Mouse (Mus musculus): ENCODE results near the gene Fzd7. TPM values are rescaled to one million over a fixed set of nuclear protein-coding genes. Genes with fewer than 3 reads are reported as not detected.
A peak's percentile ranks its signal among the peaks of the same experiment; 100 is the strongest.

Fzd7 gene
- 8.6 and 12.6 TPM in 2 replicates for polyA plus RNA-seq (2012; rRNA removed)

DNA sequence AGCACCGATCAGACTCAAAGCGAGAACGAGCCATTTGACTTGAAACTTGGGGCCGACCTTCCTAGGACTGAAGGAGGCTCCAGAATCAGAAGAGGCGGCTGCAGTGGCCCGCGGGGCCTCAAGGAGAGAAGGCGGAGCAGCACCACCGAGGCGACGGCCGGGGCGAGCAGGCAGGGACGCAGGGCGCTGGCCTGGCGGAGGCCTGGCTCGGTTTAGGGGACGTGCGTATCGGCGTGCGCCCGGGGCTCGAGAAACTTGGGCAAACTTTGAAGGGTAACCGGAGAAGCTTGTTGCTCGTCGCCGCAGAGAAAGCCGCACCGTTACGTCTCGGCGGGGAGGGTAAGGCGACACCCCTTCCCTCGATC lies at the start of gene Fzd7:
Gene Fzd7, plus strand, starts transcription at position 94 of the 365 bp plus-strand sequence.
- Histone ChIP-seq H3K27ac (ENCODE audit: insufficient read depth, low read depth, low read length) (peak within 1 kb of the TSS; percentile 65), H3K36me3 (ENCODE audit: control insufficient read depth, insufficient read depth, low read length) (no peaks in the 10 kb centered on the region), H3K27me3 (replicated peaks; ENCODE audit: control insufficient read depth, insufficient read depth, low read length) (no peaks in the 10 kb centered on the region), H3K4me3 (ENCODE audit: insufficient read depth, low read depth, low read length) (peak within 1 kb of the TSS; percentile 58), H3K4me1 (ENCODE audit: control insufficient read depth, insufficient read depth, low read length) (peaks cover 5% of the 10 kb centered on the region; the same call in 1 of the 2 replicates)
- WGBS = under 1% methylated on average over 35 of the region's 35 CpGs
- no peak for TF ChIP-seq CTCF (conservative IDR thresholded peaks at IDR 0.05; ENCODE audit: insufficient read depth, insufficient read length, low read depth, low read length)
- DNase-seq = no peak

DNA sequence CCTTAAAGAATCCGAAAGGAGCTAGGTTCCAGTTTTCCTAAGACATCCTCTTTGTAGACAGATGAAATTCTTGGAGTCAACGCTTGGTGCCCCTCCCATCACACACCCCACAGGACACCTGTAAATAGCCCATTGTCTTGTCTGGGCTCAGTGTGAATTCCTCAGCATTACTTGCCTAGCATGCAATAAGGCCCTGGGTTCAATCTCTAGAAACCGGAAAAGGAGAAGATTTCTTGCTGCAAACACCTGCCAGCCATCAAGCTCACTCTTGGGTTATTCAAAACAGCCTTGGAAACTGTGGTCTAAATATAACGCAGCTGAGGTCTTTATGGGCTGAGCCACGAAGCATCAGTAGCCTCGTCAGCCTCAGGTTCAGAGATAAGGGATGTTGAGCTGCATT lies 48.9 kb upstream of the Fzd7 start:
- H3K27ac ChIP-seq (ENCODE audit: insufficient read depth, low read depth, low read length) = no peak overlapping the region
- DNase-seq = no peak
- TF ChIP-seq POLR2A (IDR thresholded peaks at IDR 0.05; ENCODE audit: low read depth, low read length) (no peak), CTCF (conservative IDR thresholded peaks at IDR 0.05; ENCODE audit: insufficient read depth, insufficient read length, low read depth, low read length) (no peak)
- no peak overlapping the region for H3K4me3 ChIP-seq (ENCODE audit: insufficient read depth, low read depth, low read length)
- H3K27me3 ChIP-seq (replicated peaks; ENCODE audit: control insufficient read depth, insufficient read depth, low read length) = no peaks in the 10 kb centered on the region
- H3K4me1 ChIP-seq (ENCODE audit: control insufficient read depth, insufficient read depth, low read length) = peaks cover 21% of the 10 kb centered on the region
- WGBS = 81% methylated on average over 6 of the region's 6 CpGs
- no peaks in the 10 kb centered on the region for H3K36me3 ChIP-seq (ENCODE audit: control insufficient read depth, insufficient read depth, low read length)

DNA sequence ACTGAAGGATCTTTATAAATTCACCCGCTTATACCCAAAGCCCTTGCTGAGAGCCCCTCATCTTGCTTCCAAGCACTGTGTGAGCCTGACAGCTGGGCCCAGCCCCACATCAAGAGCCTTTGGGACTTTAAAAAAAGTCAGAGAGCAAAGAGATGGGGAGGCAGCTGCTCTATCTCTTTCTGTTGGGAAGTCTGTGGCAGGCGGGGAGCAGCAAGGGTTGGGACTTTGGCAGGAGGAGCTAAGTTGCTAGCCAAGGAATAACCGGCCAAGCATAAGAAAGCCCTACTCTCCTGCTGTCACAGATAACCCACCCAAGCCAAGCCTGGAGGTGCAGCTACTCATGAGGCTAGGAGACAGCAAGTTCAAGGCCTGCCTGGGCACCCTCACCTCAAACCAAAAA lies 48.2 kb upstream of the Fzd7 start:
- TF ChIP-seq POLR2A (IDR thresholded peaks at IDR 0.05; ENCODE audit: low read depth, low read length) (no peak), CTCF (conservative IDR thresholded peaks at IDR 0.05; ENCODE audit: insufficient read depth, insufficient read length, low read depth, low read length) (no peak)
- Histone ChIP-seq H3K27me3 (replicated peaks; ENCODE audit: control insufficient read depth, insufficient read depth, low read length) (no peaks in the 10 kb centered on the region), H3K4me1 (ENCODE audit: control insufficient read depth, insufficient read depth, low read length) (peaks cover 21% of the 10 kb centered on the region), H3K4me3 (ENCODE audit: insufficient read depth, low read depth, low read length) (no peak overlapping the region), H3K36me3 (ENCODE audit: control insufficient read depth, insufficient read depth, low read length) (no peaks in the 10 kb centered on the region), H3K27ac (ENCODE audit: insufficient read depth, low read depth, low read length) (no peak overlapping the region)
- 59% methylated on average over 3 of the region's 3 CpGs for WGBS
- DNase-seq = peak; percentile 76

DNA sequence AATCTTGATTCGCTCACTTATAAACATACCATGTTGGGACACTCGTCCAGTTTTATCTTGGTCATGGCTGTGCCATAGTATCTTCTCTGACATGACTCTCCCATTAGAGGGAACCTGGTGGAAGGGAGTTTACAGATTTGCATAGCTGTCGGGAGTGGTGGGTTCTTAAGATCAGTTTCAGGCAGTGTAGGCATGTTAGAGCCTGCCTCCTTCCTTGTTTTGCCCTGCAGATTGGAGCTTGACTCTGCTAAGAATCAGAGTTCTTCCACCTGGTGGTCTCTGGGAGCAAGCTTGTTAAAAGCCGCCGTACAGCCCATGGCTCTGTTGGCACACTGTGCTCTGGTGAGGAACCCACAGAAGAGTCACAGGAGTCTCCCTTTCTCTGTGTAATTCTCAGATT lies 47.0 kb upstream of the Fzd7 start:
- no peak overlapping the region for H3K4me3 ChIP-seq (ENCODE audit: insufficient read depth, low read depth, low read length)
- peaks cover 27% of the 10 kb centered on the region for H3K4me1 ChIP-seq (ENCODE audit: control insufficient read depth, insufficient read depth, low read length)
- WGBS = 92% methylated on average over 5 of the region's 5 CpGs
- H3K36me3 ChIP-seq (ENCODE audit: control insufficient read depth, insufficient read depth, low read length) = no peaks in the 10 kb centered on the region
- DNase-seq = no peak
- no peak overlapping the region for H3K27ac ChIP-seq (ENCODE audit: insufficient read depth, low read depth, low read length)
- no peak for TF ChIP-seq CTCF (conservative IDR thresholded peaks at IDR 0.05; ENCODE audit: insufficient read depth, insufficient read length, low read depth, low read length)
- TF ChIP-seq POLR2A (IDR thresholded peaks at IDR 0.05; ENCODE audit: low read depth, low read length) = no peak
- H3K27me3 ChIP-seq (replicated peaks; ENCODE audit: control insufficient read depth, insufficient read depth, low read length) = no peaks in the 10 kb centered on the region

DNA sequence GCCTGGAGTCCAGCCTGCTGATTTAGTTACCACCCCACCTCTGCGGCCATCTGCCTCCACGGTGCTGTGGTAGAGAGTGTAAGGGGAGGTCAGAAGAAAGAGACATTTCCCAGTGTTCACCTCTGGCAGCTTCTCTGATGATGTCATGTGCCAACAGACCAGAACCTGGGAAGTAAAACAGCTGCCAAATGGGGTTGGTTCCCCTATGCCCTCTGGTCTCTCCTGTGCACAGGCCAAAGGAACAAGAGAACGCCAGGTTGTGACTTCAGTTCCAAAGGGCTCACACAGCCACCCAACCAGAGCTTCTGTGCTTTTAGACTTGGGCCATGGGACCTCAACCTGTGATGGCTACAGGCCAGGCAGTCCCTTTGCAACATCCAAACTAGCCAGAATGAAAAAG lies 45.9 kb upstream of the Fzd7 start:
- TF ChIP-seq POLR2A (IDR thresholded peaks at IDR 0.05; ENCODE audit: low read depth, low read length) = no peak
- no peak for TF ChIP-seq CTCF (conservative IDR thresholded peaks at IDR 0.05; ENCODE audit: insufficient read depth, insufficient read length, low read depth, low read length)
- peak; percentile 93 for DNase-seq
- H3K27ac ChIP-seq (ENCODE audit: insufficient read depth, low read depth, low read length) = peak overlapping the region; percentile 68; the same call in 1 of the 2 replicates

DNA sequence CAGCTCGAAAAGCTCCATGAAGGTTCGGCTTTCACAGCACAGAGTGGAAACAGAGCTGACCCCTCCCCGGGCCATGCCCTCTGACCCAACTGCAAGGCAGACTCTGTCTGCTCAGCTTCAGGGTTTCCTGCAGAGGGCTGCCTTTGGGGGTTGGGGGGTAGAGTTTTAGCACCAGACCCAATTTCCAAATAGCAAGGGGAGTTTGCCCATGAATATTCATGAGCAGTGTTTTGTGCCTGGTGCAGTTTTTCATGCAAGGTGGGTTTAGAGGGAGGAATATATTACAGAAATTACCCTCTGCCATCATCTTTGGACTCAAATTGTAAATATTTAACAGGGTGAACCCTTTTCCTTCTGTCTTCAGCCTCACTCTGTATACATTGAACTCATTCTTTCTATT lies 44.3 kb upstream of the Fzd7 start:
- WGBS = 28% methylated on average over 3 of the region's 3 CpGs
- Histone ChIP-seq H3K4me3 (ENCODE audit: insufficient read depth, low read depth, low read length) (no peak overlapping the region), H3K27me3 (replicated peaks; ENCODE audit: control insufficient read depth, insufficient read depth, low read length) (no peaks in the 10 kb centered on the region), H3K27ac (ENCODE audit: insufficient read depth, low read depth, low read length) (peak overlapping the region; percentile 71), H3K36me3 (ENCODE audit: control insufficient read depth, insufficient read depth, low read length) (no peaks in the 10 kb centered on the region), H3K4me1 (ENCODE audit: control insufficient read depth, insufficient read depth, low read length) (peaks cover 21% of the 10 kb centered on the region)
- peak; percentile 56 for DNase-seq
- TF ChIP-seq POLR2A (IDR thresholded peaks at IDR 0.05; ENCODE audit: low read depth, low read length) (no peak), CTCF (conservative IDR thresholded peaks at IDR 0.05; ENCODE audit: insufficient read depth, insufficient read length, low read depth, low read length) (no peak)

More for the DNA sequence above, 45.9 kb upstream of the Fzd7 start:
- no peak overlapping the region for H3K4me3 ChIP-seq (ENCODE audit: insufficient read depth, low read depth, low read length)
- no peaks in the 10 kb centered on the region for H3K36me3 ChIP-seq (ENCODE audit: control insufficient read depth, insufficient read depth, low read length)
- H3K27me3 ChIP-seq (replicated peaks; ENCODE audit: control insufficient read depth, insufficient read depth, low read length) = no peaks in the 10 kb centered on the region
- H3K4me1 ChIP-seq (ENCODE audit: control insufficient read depth, insufficient read depth, low read length) = peaks cover 21% of the 10 kb centered on the region
- 43% methylated on average over 3 of the region's 3 CpGs for WGBS

DNA sequence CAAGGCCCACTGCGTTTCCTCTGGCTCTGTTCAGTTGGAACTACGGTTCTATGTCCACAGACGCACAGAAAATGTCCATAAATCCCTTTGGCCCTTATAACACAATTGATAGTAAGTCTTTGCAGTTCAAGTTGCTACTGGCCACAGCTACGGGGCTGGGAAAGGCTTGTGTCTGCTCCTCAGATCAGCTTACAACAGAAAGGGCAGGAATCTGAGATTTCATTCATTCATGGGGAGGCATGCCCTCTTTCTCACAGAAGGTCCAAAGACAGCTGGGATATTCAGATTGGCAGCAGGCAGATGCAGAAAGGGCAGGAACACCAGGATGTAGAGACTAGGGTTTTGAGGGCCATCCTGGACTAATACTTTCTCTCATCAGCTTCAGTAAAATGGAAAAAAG lies 43.9 kb upstream of the Fzd7 start:
- TF ChIP-seq POLR2A (IDR thresholded peaks at IDR 0.05; ENCODE audit: low read depth, low read length) (no peak), CTCF (conservative IDR thresholded peaks at IDR 0.05; ENCODE audit: insufficient read depth, insufficient read length, low read depth, low read length) (no peak)
- Histone ChIP-seq H3K27me3 (replicated peaks; ENCODE audit: control insufficient read depth, insufficient read depth, low read length) (no peaks in the 10 kb centered on the region), H3K27ac (ENCODE audit: insufficient read depth, low read depth, low read length) (peak overlapping the region; percentile 60; the same call in 1 of the 2 replicates), H3K4me3 (ENCODE audit: insufficient read depth, low read depth, low read length) (no peak overlapping the region), H3K4me1 (ENCODE audit: control insufficient read depth, insufficient read depth, low read length) (peaks cover 21% of the 10 kb centered on the region), H3K36me3 (ENCODE audit: control insufficient read depth, insufficient read depth, low read length) (no peaks in the 10 kb centered on the region)
- 60% methylated on average over 4 of the region's 4 CpGs for WGBS
- no peak for DNase-seq
